Mouse (Mus musculus): ENCODE measurements around the gene Cpox.

Cpox gene

GRCm38 (mm10) chr16:58738205-58738604 lies 68.1 kb downstream of the Cpox start:
- intact Hi-C loops (cut with DNase I) = loop anchor here (10.0 kb wide), 1 partner anchor 273 kb away; no protein-coding TSS in a partner anchor

- intact Hi-C loops (cut with DNase I) = loop anchor here (10.0 kb wide), 1 partner anchor 274 kb away; no protein-coding TSS in a partner anchor
Observed at GRCm38 (mm10) chr16:58738800-58739199, 68.7 kb downstream of the Cpox start.

GRCm38 (mm10) chr16:58740751-58741150 lies 70.7 kb downstream of the Cpox start:
- intact Hi-C loops (cut with DNase I) = no loop called here

- intact Hi-C loops (cut with DNase I) = no loop called here
Observed at GRCm38 (mm10) chr16:58746715-58747114, 76.6 kb downstream of the Cpox start.

GRCm38 (mm10) chr16:58751314-58751713 lies 81.2 kb downstream of the Cpox start:
- intact Hi-C loops (cut with DNase I) = loop anchor here (10.0 kb wide), 1 partner anchor 653 kb away; the partner anchor contains the start of gene Gabrr3

GRCm38 (mm10) chr16:58756191-58756590 lies 86.1 kb downstream of the Cpox start:
- intact Hi-C loops (cut with DNase I) = loop anchor here (10.0 kb wide), 1 partner anchor 649 kb away; the partner anchor contains the start of gene Gabrr3

GRCm38 (mm10) chr16:58763076-58763475 lies 93.0 kb downstream of the Cpox start, which contains the start of gene Olfr172:
Gene Olfr172, minus strand, starts transcription at chr16:58763176.
- intact Hi-C loops (cut with DNase I) = no loop called here

Small RNA genes lying within 50 kb of the gene (microRNA-seq; reads per million reads assigned to microRNA genes)
- 0 to 0.12 reads per million in 2 experiments for gene Gm27564
